Mouse (Mus musculus) cerebellum, postnatal 25 days (tissue): ENCODE data around the gene Hlcs.
A peak's percentile ranks its signal among the peaks of the same experiment; 100 is the strongest.

Source experiments
- DNase-seq, 2 experiments: peaks; one replicate each; pipeline ENCODE4 v3.0.0; 2021; ENCODE audit warnings: mixed read lengths in 2 of 2

The Hlcs gene

DNA sequence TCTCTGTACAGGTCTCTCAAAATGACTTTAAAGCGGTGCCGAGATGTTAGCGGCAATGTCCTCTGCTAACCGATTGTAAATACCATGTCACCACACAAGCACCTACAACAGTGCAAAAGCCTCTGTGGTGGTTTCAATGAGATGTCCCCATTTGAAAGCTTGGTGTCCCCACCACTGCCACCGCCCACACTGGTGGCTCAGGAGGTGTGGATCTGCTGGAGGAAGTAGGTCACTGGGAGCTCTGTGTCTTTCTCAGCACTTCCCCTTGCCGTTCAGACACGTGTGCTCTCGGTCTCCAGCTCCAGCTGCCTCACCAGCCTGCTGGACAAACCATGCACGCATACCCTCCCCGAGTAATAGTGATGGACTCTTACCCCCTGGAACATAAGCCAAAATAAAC lies 72.2 kb downstream of the Hlcs start:
- DNase-seq: no peak

- DNase-seq: no peak
Observed at GRCm38 (mm10) chr16:94240190-94240589, 73.2 kb downstream of the Hlcs start.

DNA sequence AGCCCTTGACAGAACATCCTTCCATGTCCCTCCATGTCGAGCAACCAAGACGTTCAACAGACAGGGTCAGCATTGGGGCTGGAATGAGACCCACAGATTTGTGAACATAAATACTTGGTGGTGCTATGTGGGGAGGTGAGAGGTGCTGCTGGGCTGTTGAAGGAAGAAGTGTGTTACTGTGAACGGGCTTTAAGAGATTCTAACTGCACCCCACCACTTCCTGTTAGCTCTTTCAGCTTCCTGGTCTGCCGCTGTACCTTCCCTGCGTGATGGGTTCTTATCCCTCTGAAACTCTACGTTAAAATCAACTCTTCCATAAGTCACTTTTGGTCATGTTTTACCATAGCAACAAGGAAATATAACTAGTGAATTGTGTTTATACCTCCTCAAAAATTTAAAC lies 73.8 kb downstream of the Hlcs start:
- no peak for DNase-seq

GRCm38 (mm10) chr16:94239146-94239545 lies 74.2 kb downstream of the Hlcs start:
- no peak for DNase-seq

GRCm38 (mm10) chr16:94237130-94237484 lies 76.3 kb downstream of the Hlcs start:
- no peak for DNase-seq

DNA sequence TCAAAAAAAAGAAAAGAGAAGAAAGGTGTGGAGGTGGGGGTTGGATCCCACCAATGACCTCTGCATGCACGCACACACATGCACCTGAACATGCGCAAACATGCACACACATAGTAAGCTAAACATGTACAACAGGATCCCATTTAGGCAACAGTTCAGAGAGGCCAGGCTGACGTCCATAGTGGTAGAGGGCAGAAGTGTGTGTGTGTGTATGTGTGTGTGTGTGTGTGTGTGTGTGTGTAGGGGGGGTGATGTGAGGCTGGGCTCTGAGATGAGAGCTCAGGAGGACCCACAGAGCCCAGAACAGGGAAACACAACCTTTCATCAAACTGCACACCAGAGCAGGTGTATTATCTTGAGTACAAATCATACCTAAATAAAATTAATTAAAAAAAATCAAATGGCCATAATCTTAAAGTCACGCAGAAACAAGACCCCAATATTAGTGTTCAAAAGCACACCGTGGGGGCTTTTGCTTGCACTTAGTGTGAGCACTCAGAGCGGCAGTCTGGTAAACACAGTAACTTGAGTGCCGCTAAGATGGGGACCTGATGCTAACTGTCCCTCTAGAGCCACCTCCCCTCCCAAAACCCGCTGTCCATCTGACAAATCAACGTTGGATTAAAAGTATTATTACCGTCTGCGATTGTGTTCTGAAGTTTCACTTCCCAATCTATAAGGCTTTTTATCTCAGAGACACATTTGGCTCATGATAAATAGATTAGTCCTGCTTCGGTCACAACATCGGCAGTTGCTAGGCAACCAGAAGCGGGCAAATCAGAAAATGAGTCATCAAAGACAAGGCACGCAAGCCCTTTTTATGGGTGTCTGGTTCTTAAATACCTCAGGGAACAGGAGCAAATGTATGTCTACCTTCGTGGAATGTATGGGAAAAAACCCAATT lies 76.9 kb downstream of the Hlcs start:
- DNase-seq: no peak

DNA sequence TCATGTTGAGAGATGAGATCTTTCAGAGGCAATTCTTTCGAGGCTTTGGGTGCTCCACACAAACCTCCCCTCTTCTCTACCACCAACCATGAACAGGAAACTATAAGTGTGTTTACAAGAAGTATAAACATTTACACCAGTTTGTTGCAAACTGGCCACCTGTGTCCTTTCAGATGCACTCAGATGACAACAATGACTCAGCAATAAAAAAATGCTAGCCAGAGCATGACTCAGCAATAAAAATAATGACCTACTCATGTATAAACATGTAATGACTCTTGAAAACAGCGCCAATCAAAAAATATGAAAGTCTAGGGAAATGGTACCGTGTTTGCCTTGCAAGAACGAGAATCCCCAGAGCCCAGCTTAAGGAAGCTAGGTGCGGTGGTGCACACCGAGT lies 77.7 kb downstream of the Hlcs start:
- DNase-seq: no peak

GRCm38 (mm10) chr16:94234202-94234601 lies 79.2 kb downstream of the Hlcs start:
- DNase-seq: no peak

GRCm38 (mm10) chr16:94230909-94231575 lies 82.3 kb downstream of the Hlcs start:
- DNase-seq: no peak

DNA sequence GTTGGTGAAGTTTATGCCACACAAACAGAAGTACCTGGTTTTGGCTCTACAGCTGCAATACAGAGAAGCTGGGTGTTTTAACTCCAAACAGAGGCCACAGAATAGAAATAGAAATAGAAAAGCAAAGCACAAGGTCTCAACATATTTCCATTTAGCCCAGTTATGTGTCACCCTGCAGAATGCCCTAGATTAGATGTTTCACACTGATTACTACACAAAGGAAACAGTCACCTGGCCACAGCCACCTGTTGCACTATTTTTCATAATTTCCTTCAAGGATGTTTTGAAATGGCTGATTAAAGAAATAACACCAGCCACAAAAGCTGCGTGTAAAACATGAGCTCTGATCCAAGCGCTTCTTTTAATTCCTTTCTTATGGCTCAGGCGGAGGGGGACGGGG lies 82.9 kb downstream of the Hlcs start:
- no peak for DNase-seq

- DNase-seq: no peak
Observed at GRCm38 (mm10) chr16:94229890-94230289, 83.5 kb downstream of the Hlcs start.

GRCm38 (mm10) chr16:94228858-94229555 lies 84.4 kb downstream of the Hlcs start:
- DNase-seq: no peak

GRCm38 (mm10) chr16:94227328-94228018 lies 85.9 kb downstream of the Hlcs start:
- DNase-seq: peak; percentile 63 to 79

DNA sequence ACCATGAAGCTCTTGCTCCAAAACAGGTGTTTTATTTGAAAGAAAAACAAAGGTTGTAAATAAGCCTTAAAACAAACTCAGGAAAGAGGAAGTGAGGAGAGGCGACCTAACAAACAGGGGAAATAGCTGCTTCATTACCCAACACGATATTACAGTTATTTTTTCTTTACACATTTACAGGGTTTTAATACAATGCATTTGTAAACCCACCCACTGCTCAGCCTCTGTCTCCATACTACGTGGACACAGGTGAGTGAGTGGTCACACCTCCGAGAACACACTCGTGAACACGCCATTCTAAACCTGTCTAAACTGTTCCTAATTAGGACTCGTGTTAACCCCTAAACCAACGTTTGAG lies 90.0 kb downstream of the Hlcs start:
- no peak for DNase-seq

DNA sequence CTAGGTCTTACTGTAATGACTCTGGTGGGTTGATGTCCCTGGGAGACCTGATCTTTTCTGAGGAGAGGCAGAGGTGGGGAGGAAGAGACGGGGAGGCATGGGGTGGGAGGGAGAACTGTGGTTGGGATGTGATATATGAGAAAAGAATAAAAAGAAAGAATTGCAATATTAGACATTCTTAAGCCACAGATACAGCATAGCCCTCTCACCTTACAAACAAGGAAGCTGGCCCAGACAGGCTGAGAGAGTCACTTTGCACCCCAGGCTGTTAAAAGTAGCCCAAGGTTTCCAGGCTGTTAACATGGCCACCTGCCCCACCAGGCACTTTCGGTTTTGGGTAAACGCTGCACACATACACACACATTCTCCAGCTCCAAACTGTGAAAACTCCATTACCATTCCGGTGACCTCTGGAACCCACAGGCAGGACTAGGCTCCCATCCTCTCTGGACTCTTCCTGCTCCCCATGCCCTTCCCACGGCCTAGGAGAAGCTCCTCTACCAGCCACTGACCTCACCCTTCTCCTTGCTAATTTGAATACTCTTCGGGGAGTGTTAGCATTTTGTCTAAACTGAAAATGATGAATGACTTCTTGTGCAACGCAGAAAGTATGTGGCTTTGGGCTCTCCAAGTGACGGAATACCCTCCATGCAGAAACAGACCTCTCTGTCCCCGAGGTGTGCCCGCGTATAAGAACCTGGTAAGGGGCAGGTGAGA lies 90.6 kb downstream of the Hlcs start:
- no peak for DNase-seq

GRCm38 (mm10) chr16:94210689-94211357 lies 102.5 kb downstream of the Hlcs start:
- no peak for DNase-seq

- peak; percentile 28 to 60 for DNase-seq
Observed at GRCm38 (mm10) chr16:94209626-94210025, 103.7 kb downstream of the Hlcs start.

DNA sequence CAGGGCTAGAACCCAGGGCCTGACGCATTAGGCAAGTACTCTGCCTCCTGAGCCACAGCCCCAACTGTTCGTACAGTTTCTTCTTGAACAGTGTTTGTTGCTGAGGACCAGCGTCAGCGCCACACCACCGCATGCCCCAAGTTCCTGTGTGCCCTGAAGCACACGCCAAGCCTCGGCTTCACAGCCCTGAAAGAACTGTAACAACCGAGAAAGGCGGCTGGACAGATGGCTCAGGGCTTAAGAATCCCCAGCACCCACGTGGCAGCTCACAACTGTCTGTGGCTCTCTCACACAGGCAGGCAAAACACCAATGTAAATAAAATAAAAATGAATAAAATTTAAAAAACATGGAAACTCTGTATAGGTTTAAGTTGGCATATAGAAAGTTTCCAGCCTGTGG lies 104.5 kb downstream of the Hlcs start:
- DNase-seq: no peak

GRCm38 (mm10) chr16:94208152-94208551 lies 105.2 kb downstream of the Hlcs start:
- no peak for DNase-seq

DNA sequence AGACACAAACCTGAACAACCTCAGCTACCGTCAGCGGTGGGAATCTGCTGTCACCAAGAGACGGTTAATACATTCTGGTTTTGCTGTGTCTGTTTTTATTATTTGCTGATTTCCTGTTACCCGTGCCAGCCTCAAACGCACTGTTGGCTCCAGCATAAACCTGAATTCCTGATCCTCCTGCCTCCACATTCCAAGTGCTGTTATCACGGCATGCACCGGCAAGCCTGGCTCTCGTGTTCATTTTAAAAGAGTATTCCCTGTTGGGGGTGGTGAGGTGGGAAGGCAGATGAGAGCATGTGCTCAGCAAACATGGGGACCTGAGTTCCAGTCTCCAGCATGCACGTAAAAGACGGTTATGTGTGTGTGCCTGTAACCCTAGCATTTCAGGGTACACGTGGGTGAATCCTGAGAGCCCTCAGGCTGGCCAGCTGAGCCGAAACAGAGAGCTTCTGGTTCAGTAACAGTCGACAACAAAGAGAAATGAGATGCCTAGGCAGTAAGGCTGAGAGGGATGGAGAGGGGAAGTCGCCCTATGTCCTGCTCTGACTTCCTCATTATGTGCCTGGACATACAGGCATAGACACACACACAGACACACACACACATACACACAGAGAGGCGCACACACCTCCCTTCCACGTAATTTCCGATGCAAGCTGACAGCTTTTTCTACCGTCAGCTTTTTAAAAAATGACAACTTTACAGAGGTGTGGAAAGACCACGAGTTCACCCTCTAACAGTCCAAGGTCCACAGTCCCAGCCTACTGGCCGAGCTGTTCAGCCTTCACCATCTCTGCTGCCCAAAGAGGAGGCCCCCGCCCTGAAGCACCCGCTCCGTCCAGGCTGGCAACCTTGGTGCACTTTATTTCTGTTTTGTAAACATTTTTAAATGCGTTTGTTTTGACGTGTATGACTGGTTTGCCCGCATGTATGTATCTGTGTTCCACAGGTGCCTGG lies 107.6 kb downstream of the Hlcs start:
- no peak for DNase-seq

DNA sequence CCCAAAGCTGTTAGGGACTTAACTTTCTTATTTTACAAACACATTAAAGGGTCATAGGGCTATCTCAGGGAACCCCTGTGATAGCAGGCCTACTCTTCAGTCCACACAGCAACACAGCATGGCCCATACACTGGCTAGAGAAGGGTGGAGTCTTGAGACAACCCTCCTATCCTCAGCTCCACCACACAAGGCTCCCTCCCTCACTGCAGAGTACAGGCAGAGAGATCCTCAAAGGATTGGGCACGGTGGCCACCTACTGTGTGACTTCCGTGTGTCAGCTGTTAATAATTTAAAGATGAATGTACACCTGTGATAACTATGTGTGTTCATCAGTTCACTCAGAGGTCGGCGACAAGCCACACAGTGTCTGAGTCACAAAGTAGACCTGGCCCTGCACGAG lies 112.0 kb downstream of the Hlcs start:
- no peak for DNase-seq
